ENCODE assay signal across 23 mouse cellular contexts in genomic region chr2:31891219-31891618, GRCm38 (mm10). TPM values are rescaled to one million over a fixed set of nuclear protein-coding genes. Genes with fewer than 3 reads are reported as not detected.
DNase-seq lines count a peak whose midpoint lies in the region; ATAC-seq and TF ChIP-seq lines count a peak whose summit lies in the region.
"Had no signal": no experiment of that assay in that cellular context is flagged by ENCODE, and none has a peak within 500 bp of the region (broad histone marks: within the 10 kb centered on the region; RNA-seq: fewer than 3 reads in every experiment).

No protein-coding gene starts in this region.

- no peaks in the 10 kb centered on the region for H3K9me3 ChIP-seq in hindbrain, embryonic 10.5 days
- no peaks in the 10 kb centered on the region for H3K9me3 ChIP-seq in hindbrain, embryonic 12.5 days (replicated peaks)
- H3K9me3 ChIP-seq: forebrain, embryonic 13.5 days; heart, embryonic 13.5 days; hindbrain, embryonic 13.5 days; midbrain, embryonic 13.5 days had no signal

- no peak for TF ChIP-seq CTCF in lung, adult 2 months (IDR thresholded peaks at IDR 0.05; ENCODE audit: insufficient read depth, low read length)

- ATAC-seq in hindbrain, embryonic 12.5 days (ENCODE audit: low FRiP score) = no peak
- ATAC-seq: activated CD4-positive, CD25-positive, alpha-beta regulatory T cell, adult 4 months; forebrain, embryonic 13.5 days; midbrain, embryonic 13.5 days had no signal

- H3K9ac ChIP-seq in hindbrain, embryonic 12.5 days = no peak overlapping the region
- H3K9ac ChIP-seq: forebrain, embryonic 13.5 days; heart, embryonic 13.5 days; hindbrain, embryonic 13.5 days; liver, embryonic 14.5 days; midbrain, embryonic 13.5 days had no signal

- H3K4me3 ChIP-seq in hindbrain, embryonic 10.5 days = no peak overlapping the region
- no peak overlapping the region for H3K4me3 ChIP-seq in hindbrain, embryonic 12.5 days
- no peak overlapping the region for H3K4me3 ChIP-seq in lung, adult 2 months (replicated peaks; ENCODE audit: extremely low read depth, low read depth, low read length)
- H3K4me3 ChIP-seq: forebrain, embryonic 13.5 days; heart, embryonic 13.5 days; hindbrain, embryonic 13.5 days; midbrain, embryonic 13.5 days had no signal

- DNase-seq in adrenal gland, adult (ENCODE audit: inconsistent age in 2 of 2, low spot score in 1 of 2) = peak; percentile 32 to 34
- no peak for DNase-seq in adrenal gland, adult 18-20 months (ENCODE audit: low spot score in 2 of 2)
- DNase-seq in hindbrain, embryonic 10.5 days (ENCODE audit: low spot score) = no peak
- peak; percentile 10 for DNase-seq in lung, postnatal 14 days
- DNase-seq in lung, adult 2 months = no peak
- DNase-seq in testis, postnatal 10 days (ENCODE audit: low spot score) = peak; percentile 61
- no peak for DNase-seq in spleen, postnatal 36 days (ENCODE audit: low spot score in 2 of 2)
- DNase-seq: cerebellum, adult 9-10 months; gastrocnemius, postnatal 14 days; right cerebral cortex, postnatal 14 days; thymus, postnatal 14 days had no signal

- H3K27me3 ChIP-seq in hindbrain, embryonic 10.5 days (ENCODE audit: insufficient read depth, poor library complexity, severe bottlenecking) = peaks cover 41% of the 10 kb centered on the region
- H3K27me3 ChIP-seq in hindbrain, embryonic 12.5 days = peaks cover 38% of the 10 kb centered on the region

- H3K4me1 ChIP-seq in hindbrain, embryonic 10.5 days (replicated peaks) = peaks cover 55% of the 10 kb centered on the region
- H3K4me1 ChIP-seq in hindbrain, embryonic 12.5 days = peaks cover 19% of the 10 kb centered on the region
- no peaks in the 10 kb centered on the region for H3K4me1 ChIP-seq in lung, adult 2 months (ENCODE audit: control insufficient read depth, insufficient read depth, low read length)

- TF ChIP-seq POLR2A in lung, adult 2 months (IDR thresholded peaks at IDR 0.05; ENCODE audit: borderline replicate concordance, extremely low read depth, low read depth, low read length) = no peak

- 86% methylated on average over 2 of the region's 2 CpGs for WGBS in hindbrain, embryonic 10.5 days
- WGBS in hindbrain, embryonic 12.5 days = 83% methylated on average over 2 of the region's 2 CpGs
- 64% methylated on average over 2 of the region's 2 CpGs for WGBS in lung, adult 2 months

- no peak overlapping the region for H3K4me2 ChIP-seq in hindbrain, embryonic 12.5 days (replicated peaks)
- H3K4me2 ChIP-seq: forebrain, embryonic 13.5 days; heart, embryonic 13.5 days; hindbrain, embryonic 13.5 days; midbrain, embryonic 13.5 days had no signal

- H3K27ac ChIP-seq in hindbrain, embryonic 10.5 days = peak overlapping the region; percentile 59
- H3K27ac ChIP-seq in hindbrain, embryonic 12.5 days = no peak overlapping the region
- H3K27ac ChIP-seq: forebrain, embryonic 13.5 days; heart, embryonic 13.5 days; hindbrain, embryonic 13.5 days; kidney, postnatal 0 days; liver, embryonic 14.5 days; midbrain, embryonic 13.5 days had no signal

- no peaks in the 10 kb centered on the region for H3K36me3 ChIP-seq in hindbrain, embryonic 10.5 days
- no peaks in the 10 kb centered on the region for H3K36me3 ChIP-seq in hindbrain, embryonic 12.5 days
- H3K36me3 ChIP-seq: heart, embryonic 13.5 days; hindbrain, embryonic 13.5 days; midbrain, embryonic 13.5 days had no signal

RNA-seq across cellular contexts. Expression of gene Lamc3, which starts 4.1 kb away (rescaled TPM):
- 10 to 100 TPM; 14.3 to 15.4 TPM for total RNA-seq in adrenal gland, adult 18-20 months (2021)
- 8.4 and 8.6 TPM in 2 replicates for polyA plus RNA-seq in hindbrain, embryonic 10.5 days (2016; fragmentation: Nextera tagmentation; extraction: Ambion mirVana)
- polyA plus RNA-seq in hindbrain, embryonic 12.5 days (2016; fragmentation: Nextera tagmentation; extraction: Ambion mirVana) = 7.2 and 7.6 TPM in 2 replicates
- 18.8 and 25.1 TPM in 2 replicates for polyA plus RNA-seq in lung, adult 2 months (2012; rRNA removed)
- total RNA-seq: megakaryocyte progenitor cell, adult 5-6 weeks; monocyte, adult 5-6 weeks; neutrophil, adult 5-6 weeks had no signal
- polyA plus RNA-seq: activated CD4-positive, CD25-positive, alpha-beta regulatory T cell, adult 4 months had no signal

RNA-seq across cellular contexts. Expression of gene Fibcd1, which starts 45.4 kb away (rescaled TPM):
- total RNA-seq in adrenal gland, adult 18-20 months (2021) = under 1 TPM in 1 of 2 experiments, not detected in 1; 0.06 TPM
- 0.60 and 2.0 TPM in 2 replicates for polyA plus RNA-seq in hindbrain, embryonic 10.5 days (2016; fragmentation: Nextera tagmentation; extraction: Ambion mirVana)
- 3.7 and 4.4 TPM in 2 replicates for polyA plus RNA-seq in hindbrain, embryonic 12.5 days (2016; fragmentation: Nextera tagmentation; extraction: Ambion mirVana)
- 0.02 and 0.06 TPM in 2 replicates for polyA plus RNA-seq in lung, adult 2 months (2012; rRNA removed)
- total RNA-seq: gastrocnemius, postnatal 14 days; heart, adult 18-20 months; megakaryocyte progenitor cell, adult 5-6 weeks; monocyte, adult 5-6 weeks; neutrophil, adult 5-6 weeks had no signal
- polyA plus RNA-seq: activated CD4-positive, CD25-positive, alpha-beta regulatory T cell, adult 4 months; heart, embryonic 13.5 days had no signal

RNA-seq across cellular contexts. Expression of gene Aif1l, which starts 58.7 kb away (rescaled TPM):
- total RNA-seq in adrenal gland, adult 18-20 months (2021) = 10 to 100 TPM; 35.4 to 60.9 TPM
- 47.3 and 71.6 TPM in 2 replicates for polyA plus RNA-seq in hindbrain, embryonic 10.5 days (2016; fragmentation: Nextera tagmentation; extraction: Ambion mirVana)
- polyA plus RNA-seq in hindbrain, embryonic 12.5 days (2016; fragmentation: Nextera tagmentation; extraction: Ambion mirVana) = 44.1 and 58.0 TPM in 2 replicates
- polyA plus RNA-seq in lung, adult 2 months (2012; rRNA removed) = 3.5 and 9.0 TPM in 2 replicates
- total RNA-seq: monocyte, adult 5-6 weeks had no signal
- polyA plus RNA-seq: activated CD4-positive, CD25-positive, alpha-beta regulatory T cell, adult 4 months had no signal

Comparison
In these comparisons a context has a peak if more than half of its experiments do, and no peak if none do; other contexts are left out.
1. DNase-seq: peak in adrenal gland, adult (2 of 2), lung, postnatal 14 days (single experiment) and testis, postnatal 10 days (single experiment); none in adrenal gland, adult 18-20 months (0 of 2), hindbrain, embryonic 10.5 days (single experiment), lung, adult 2 months (single experiment) and spleen, postnatal 36 days (0 of 2).